Mouse (Mus musculus) myocyte (in vitro differentiated cells): Measurements from ENCODE around the gene Ptprd. TPM values are rescaled to one million over a fixed set of nuclear protein-coding genes. Genes with fewer than 3 reads are reported as not detected.
A peak's percentile ranks its signal among the peaks of the same experiment; 100 is the strongest.

ENCODE experiments used
- H3K27me3 ChIP-seq: one replicate; pipeline ENCODE4 v1.6.1; 2011; ENCODE audit not compliant: control insufficient read depth, insufficient read depth, insufficient read length
- H3K36me3 ChIP-seq: one replicate; pipeline ENCODE4 v1.6.1; 2011; ENCODE audit not compliant: control insufficient read depth, insufficient read depth
- H3K4me2 ChIP-seq: one replicate; pipeline ENCODE4 v1.6.1; 2011; ENCODE audit warnings: low read depth, control low read depth
- H3K4me3 ChIP-seq: one replicate; pipeline ENCODE4 v1.5.1; 2011; ENCODE audit warnings: mild to moderate bottlenecking, control low read depth, moderate library complexity
- H3K79me2 ChIP-seq: one replicate; pipeline ENCODE4 v1.6.1; 2011; ENCODE audit not compliant: control insufficient read depth, insufficient read depth
- H3ac ChIP-seq: one replicate; pipeline ENCODE4 v1.6.1; 2011; ENCODE audit not compliant: control insufficient read depth, insufficient read length
- CEBPB ChIP-seq: IDR thresholded peaks from 2 replicates; pipeline ENCODE4 v1.6.1; 2011; ENCODE audit warnings: mild to moderate bottlenecking, moderate library complexity; ENCODE audit not compliant: poor library complexity, insufficient read depth, severe bottlenecking
- E2F4 ChIP-seq: IDR thresholded peaks from one replicate; pipeline ENCODE4 v1.6.1; 2011; ENCODE audit warnings: mild to moderate bottlenecking, control low read depth, moderate library complexity; ENCODE audit not compliant: insufficient read depth
- MAX ChIP-seq: IDR thresholded peaks from one replicate; pipeline ENCODE4 v1.6.1; 2011; ENCODE audit warnings: low read depth, mild to moderate bottlenecking, control low read depth
- MYOD1 ChIP-seq, 3 experiments: IDR thresholded peaks; one replicate each; pipeline ENCODE4 v1.6.1; 2011; ENCODE audit warnings: control low read depth in 2 of 3, low read depth in 2 of 3, mild to moderate bottlenecking in 2 of 3, moderate library complexity in 1 of 3; ENCODE audit not compliant: insufficient read length in 2 of 3, control insufficient read depth in 1 of 3
- MYOG ChIP-seq, 3 experiments: IDR thresholded peaks; one replicate each; pipeline ENCODE4 v1.6.1; 2011; ENCODE audit warnings: control low read depth in 2 of 3, low read depth in 2 of 3, mild to moderate bottlenecking in 2 of 3; ENCODE audit not compliant: insufficient read length in 2 of 3, control insufficient read depth in 1 of 3, insufficient read depth in 1 of 3
- POLR2A ChIP-seq: IDR thresholded peaks from one replicate; pipeline ENCODE4 v1.6.1; 2011; ENCODE audit warnings: low read depth, mild to moderate bottlenecking, control low read depth, moderate library complexity; ENCODE audit not compliant: insufficient read length
- POLR2AphosphoS2 ChIP-seq: IDR thresholded peaks from one replicate; pipeline ENCODE4 v1.6.1; 2011; ENCODE audit warnings: low read depth, control low read depth; ENCODE audit not compliant: insufficient read length
- REST ChIP-seq: IDR thresholded peaks from one replicate; pipeline ENCODE4 v1.6.1; 2011; ENCODE audit warnings: mild to moderate bottlenecking, control low read depth, moderate library complexity; ENCODE audit not compliant: insufficient read depth, insufficient read length
- SRF ChIP-seq: IDR thresholded peaks from one replicate; pipeline ENCODE4 v1.6.1; 2011; ENCODE audit warnings: low read depth; ENCODE audit not compliant: control insufficient read depth, insufficient read length
- TCF12 ChIP-seq: IDR thresholded peaks from one replicate; pipeline ENCODE4 v1.6.1; 2011; ENCODE audit warnings: mild to moderate bottlenecking, control low read depth; ENCODE audit not compliant: poor library complexity, insufficient read depth, severe bottlenecking
- TCF3 ChIP-seq: IDR thresholded peaks from one replicate; pipeline ENCODE4 v1.6.1; 2011; ENCODE audit warnings: low read depth, control low read depth; ENCODE audit not compliant: insufficient read length
- USF1 ChIP-seq: IDR thresholded peaks from one replicate; pipeline ENCODE4 v1.6.1; 2011; ENCODE audit warnings: low read depth, mild to moderate bottlenecking, control low read depth, moderate library complexity
- polyA plus RNA-seq: library from polyadenylated mRNA; unstranded; fragments of >200 nt; fragmentation: generic; extraction: Trizol; gene quantifications from one replicate; pipeline ENCODE4 v1.2.1, GENCODE M21; 2012; ENCODE audit warnings: missing spikeins

The Ptprd gene
- polyA plus RNA-seq, 1 experiment: 2.9 TPM

DNA sequence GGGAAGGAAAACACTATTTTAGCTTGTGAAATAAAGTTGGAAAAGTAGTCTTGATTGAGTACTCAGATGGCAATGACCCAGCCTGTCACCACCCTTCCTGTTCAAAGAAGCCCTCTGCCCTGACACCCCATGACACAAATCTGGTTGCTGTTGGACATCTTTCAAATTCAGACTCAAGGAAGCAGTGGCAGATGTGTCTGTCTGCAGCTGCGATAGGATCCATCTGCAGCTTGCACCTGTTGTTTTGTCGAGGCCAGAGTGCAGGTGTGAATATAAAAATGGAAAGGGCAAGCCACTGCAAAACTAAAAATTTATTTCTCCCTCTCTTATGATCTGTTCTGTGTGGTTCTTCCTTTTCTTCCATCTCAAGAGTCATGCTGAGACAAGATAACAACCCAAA lies 978.5 kb downstream of the Ptprd start:
- H3ac ChIP-seq: no peak overlapping the region
- H3K4me3 ChIP-seq: no peak overlapping the region

DNA sequence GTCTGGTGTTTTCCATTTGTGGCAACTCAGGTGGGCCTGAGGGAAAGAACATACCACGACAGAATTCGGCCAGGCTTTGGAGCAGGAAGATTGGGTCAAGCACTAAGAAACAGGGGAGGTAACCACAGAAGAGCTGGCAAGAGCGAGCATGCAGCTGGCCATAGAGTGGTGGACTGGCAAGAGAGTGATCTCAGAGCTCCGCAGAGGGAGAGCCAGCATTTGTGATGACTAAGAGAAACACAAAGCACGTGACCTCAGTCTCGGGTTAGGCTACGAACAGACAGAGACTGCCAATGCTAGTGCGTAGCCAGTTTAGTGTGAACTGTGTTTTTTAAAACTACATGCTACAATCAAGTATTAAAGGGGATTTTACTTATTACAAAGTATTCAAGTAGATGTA lies 1042.9 kb downstream of the Ptprd start:
- TF ChIP-seq CEBPB (no peak), USF1 (peak; percentile 3)
- no peak overlapping the region for H3ac ChIP-seq

More for the DNA sequence above, 978.5 kb downstream of the Ptprd start:
- H3K36me3 ChIP-seq: no peaks in the 10 kb centered on the region
- H3K4me2 ChIP-seq: no peak overlapping the region
- no peaks in the 10 kb centered on the region for H3K27me3 ChIP-seq
- no peak for TF ChIP-seq CEBPB
- TF ChIP-seq MYOD1 (IDR thresholded peaks at IDR 0.05; ENCODE audit: control insufficient read depth in 1 of 3, insufficient read length in 2 of 3, low read depth in 2 of 3): peak in 1 of 3 experiments; percentile 62
- H3K79me2 ChIP-seq: no peaks in the 10 kb centered on the region

DNA sequence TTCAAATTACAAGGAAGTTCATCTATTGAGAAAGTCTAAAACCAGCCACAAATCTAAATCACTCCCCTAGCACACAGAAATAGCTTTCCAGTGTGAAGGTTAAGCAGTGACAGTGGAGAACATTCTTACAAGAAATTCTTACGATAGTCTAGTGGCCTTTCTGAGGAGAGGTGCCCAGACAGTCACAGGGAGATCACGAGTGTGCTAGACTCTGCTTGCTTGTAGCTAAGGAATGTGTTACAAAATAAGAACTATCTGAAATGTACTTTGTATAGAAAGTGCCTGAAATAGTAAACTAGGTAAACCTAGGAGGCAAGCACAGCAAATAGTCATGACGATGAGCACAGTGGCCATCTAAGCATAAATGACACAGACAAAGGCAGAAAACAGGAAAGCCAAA lies 1054.2 kb downstream of the Ptprd start:
- H3K36me3 ChIP-seq: no peaks in the 10 kb centered on the region

More for the DNA sequence above, 1042.9 kb downstream of the Ptprd start:
- no peaks in the 10 kb centered on the region for H3K79me2 ChIP-seq
- H3K27me3 ChIP-seq: no peaks in the 10 kb centered on the region
- no peaks in the 10 kb centered on the region for H3K36me3 ChIP-seq
- no peak overlapping the region for H3K4me3 ChIP-seq
- H3K4me2 ChIP-seq: no peak overlapping the region

DNA sequence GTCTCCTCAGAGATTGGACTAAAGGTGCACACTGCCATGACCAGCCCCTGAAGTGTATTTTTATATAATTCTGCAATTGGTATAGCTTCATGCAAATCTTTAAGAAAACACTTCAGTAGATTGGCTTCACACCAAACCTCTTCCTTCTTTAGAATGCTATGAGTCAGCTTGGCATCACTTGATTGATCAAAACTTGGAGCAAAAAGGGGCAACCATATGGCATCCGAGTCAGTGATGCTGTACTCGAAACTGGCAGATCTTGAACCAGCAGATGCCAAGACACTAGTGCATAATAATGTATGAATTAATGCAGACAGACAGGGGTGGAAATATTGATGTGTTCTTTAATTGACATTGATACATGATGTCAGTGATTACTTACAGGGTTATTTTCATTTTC lies 1056.2 kb downstream of the Ptprd start:
- Histone ChIP-seq H3ac (no peak overlapping the region), H3K79me2 (no peaks in the 10 kb centered on the region), H3K4me3 (no peak overlapping the region), H3K36me3 (no peaks in the 10 kb centered on the region), H3K27me3 (no peaks in the 10 kb centered on the region), H3K4me2 (no peak overlapping the region)
- TF ChIP-seq MYOG (IDR thresholded peaks at IDR 0.05; ENCODE audit: control insufficient read depth in 1 of 3, insufficient read depth in 1 of 3, insufficient read length in 2 of 3, low read depth in 2 of 3): no peak
- TF ChIP-seq E2F4: no peak
- no peak for TF ChIP-seq POLR2AphosphoS2
- TF ChIP-seq POLR2A: no peak
- TF ChIP-seq USF1: no peak
- TF ChIP-seq SRF: no peak
- TF ChIP-seq MAX: no peak
- no peak for TF ChIP-seq REST
- no peak for TF ChIP-seq MYOD1 (IDR thresholded peaks at IDR 0.05; ENCODE audit: control insufficient read depth in 1 of 3, insufficient read length in 2 of 3, low read depth in 2 of 3)
- no peak for TF ChIP-seq TCF3
- no peak for TF ChIP-seq TCF12
- TF ChIP-seq CEBPB: no peak

More for the DNA sequence above, 1054.2 kb downstream of the Ptprd start:
- no peak overlapping the region for H3K4me3 ChIP-seq
- H3ac ChIP-seq: no peak overlapping the region
- no peak overlapping the region for H3K4me2 ChIP-seq
- H3K79me2 ChIP-seq: no peaks in the 10 kb centered on the region
- TF ChIP-seq SRF (no peak), MYOD1 (IDR thresholded peaks at IDR 0.05; ENCODE audit: control insufficient read depth in 1 of 3, insufficient read length in 2 of 3, low read depth in 2 of 3) (no peak), MAX (no peak), USF1 (no peak), REST (no peak), TCF12 (no peak)
- H3K27me3 ChIP-seq: no peaks in the 10 kb centered on the region

DNA sequence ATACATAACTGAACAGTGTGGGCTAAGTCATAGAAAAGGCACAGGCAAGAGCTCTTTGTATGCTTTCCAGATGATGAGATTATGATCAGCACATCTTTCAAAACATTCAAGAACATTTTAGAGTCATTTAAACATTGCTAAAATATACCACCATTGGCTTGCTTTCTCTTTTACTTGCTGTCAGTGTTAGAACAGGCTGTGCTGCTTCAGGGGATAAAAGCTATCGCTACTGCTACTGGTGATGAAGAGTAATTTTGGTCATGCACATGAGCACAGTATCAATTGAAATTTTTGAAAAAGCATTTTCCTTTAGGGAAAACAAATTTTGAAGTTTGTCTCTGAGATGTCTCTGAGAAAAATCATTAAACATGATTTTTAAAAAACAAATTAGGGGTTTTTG lies 1056.7 kb downstream of the Ptprd start:
- Histone ChIP-seq H3ac (no peak overlapping the region), H3K79me2 (no peaks in the 10 kb centered on the region), H3K27me3 (no peaks in the 10 kb centered on the region), H3K4me2 (no peak overlapping the region), H3K36me3 (no peaks in the 10 kb centered on the region), H3K4me3 (no peak overlapping the region)
- TF ChIP-seq E2F4 (no peak), POLR2AphosphoS2 (no peak), CEBPB (no peak), POLR2A (no peak), MAX (no peak), TCF12 (no peak), USF1 (no peak), MYOD1 (IDR thresholded peaks at IDR 0.05; ENCODE audit: control insufficient read depth in 1 of 3, insufficient read length in 2 of 3, low read depth in 2 of 3) (no peak), REST (no peak), TCF3 (no peak), MYOG (IDR thresholded peaks at IDR 0.05; ENCODE audit: control insufficient read depth in 1 of 3, insufficient read depth in 1 of 3, insufficient read length in 2 of 3, low read depth in 2 of 3) (no peak), SRF (no peak)

DNA sequence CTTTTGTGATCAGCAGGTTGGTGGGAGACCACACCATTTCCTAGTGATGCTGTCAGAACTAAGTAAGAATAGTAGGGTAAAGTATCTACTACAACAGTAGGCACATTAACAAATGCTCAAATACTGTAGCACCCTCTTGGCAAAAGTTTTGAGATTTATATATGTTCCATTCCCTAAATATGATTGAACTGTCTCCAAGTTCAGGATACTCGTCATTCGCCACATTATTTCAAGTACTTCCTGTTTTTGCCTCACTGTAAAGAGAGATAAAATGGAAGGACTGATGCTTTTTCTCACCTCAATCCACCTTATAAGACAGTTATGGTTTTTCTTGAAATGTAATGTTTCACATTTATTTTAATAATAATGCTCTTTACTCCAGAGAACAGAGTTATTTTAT lies 1086.9 kb downstream of the Ptprd start:
- no peak overlapping the region for H3K4me2 ChIP-seq
- no peak for TF ChIP-seq TCF3
- no peak for TF ChIP-seq MYOG (IDR thresholded peaks at IDR 0.05; ENCODE audit: control insufficient read depth in 1 of 3, insufficient read depth in 1 of 3, insufficient read length in 2 of 3, low read depth in 2 of 3)
- TF ChIP-seq MAX: no peak
- no peak for TF ChIP-seq POLR2A
- no peak for TF ChIP-seq REST
- no peak for TF ChIP-seq POLR2AphosphoS2
- no peak for TF ChIP-seq SRF
- no peak overlapping the region for H3ac ChIP-seq
- H3K36me3 ChIP-seq: no peaks in the 10 kb centered on the region
- no peak overlapping the region for H3K4me3 ChIP-seq
- H3K79me2 ChIP-seq: no peaks in the 10 kb centered on the region
- H3K27me3 ChIP-seq: no peaks in the 10 kb centered on the region
